Mouse (Mus musculus) right cerebral cortex, postnatal 10 days (tissue): Measurements from ENCODE around the gene Pde4d.

Experiments used
- DNase-seq, 2 experiments: peaks; one replicate each; pipeline ENCODE4 v3.0.0; 2021; ENCODE audit warnings: low spot score in 2 of 2

Gene Pde4d

GRCm38 (mm10) chr13:109914846-109915245 lies 1465.1 kb downstream of the Pde4d start:
- no peak for DNase-seq

- no peak for DNase-seq
Observed at GRCm38 (mm10) chr13:109915501-109915900, 1465.8 kb downstream of the Pde4d start.

GRCm38 (mm10) chr13:109915964-109916363 lies 1466.2 kb downstream of the Pde4d start:
- no peak for DNase-seq

GRCm38 (mm10) chr13:109917551-109917950 lies 1467.8 kb downstream of the Pde4d start:
- DNase-seq: no peak

- no peak for DNase-seq
Observed at GRCm38 (mm10) chr13:109918631-109919030, 1468.9 kb downstream of the Pde4d start.

- no peak for DNase-seq
Observed at GRCm38 (mm10) chr13:109920256-109920655, 1470.5 kb downstream of the Pde4d start.

- DNase-seq: no peak
Observed at GRCm38 (mm10) chr13:109921336-109922038, 1471.7 kb downstream of the Pde4d start.

GRCm38 (mm10) chr13:109922228-109922627 lies 1472.5 kb downstream of the Pde4d start:
- DNase-seq: peak; percentile 68 to 73

GRCm38 (mm10) chr13:109922782-109923181 lies 1473.0 kb downstream of the Pde4d start:
- DNase-seq: no peak

- no peak for DNase-seq
Observed at GRCm38 (mm10) chr13:109924771-109925170, 1475.0 kb downstream of the Pde4d start.

- DNase-seq: peak; percentile 94 to 98
Observed at GRCm38 (mm10) chr13:109926277-109926920, 1476.7 kb downstream of the Pde4d start.

- DNase-seq: peak; percentile 71 to 81
Observed at GRCm38 (mm10) chr13:109927782-109928181, 1478.0 kb downstream of the Pde4d start.

GRCm38 (mm10) chr13:109932688-109933087 lies 1482.9 kb downstream of the Pde4d start:
- peak; percentile 72 to 83 for DNase-seq

- no peak for DNase-seq
Observed at GRCm38 (mm10) chr13:109933554-109933953, 1483.8 kb downstream of the Pde4d start.

- no peak for DNase-seq
Observed at GRCm38 (mm10) chr13:109936866-109937265, 1487.1 kb downstream of the Pde4d start.

- no peak for DNase-seq
Observed at GRCm38 (mm10) chr13:109944822-109945551, 1495.2 kb downstream of the Pde4d start.

GRCm38 (mm10) chr13:109951466-109951865 lies 1501.7 kb downstream of the Pde4d start:
- DNase-seq: no peak

- DNase-seq: no peak
Observed at GRCm38 (mm10) chr13:109954189-109954588, 1504.4 kb downstream of the Pde4d start.

GRCm38 (mm10) chr13:109957953-109958352 lies 1508.2 kb downstream of the Pde4d start:
- no peak for DNase-seq

GRCm38 (mm10) chr13:109982821-109983443 lies 1533.2 kb downstream of the Pde4d start:
- peak in 1 of 2 experiments; percentile 39 for DNase-seq

GRCm38 (mm10) chr13:109985411-109985810 lies 1535.7 kb downstream of the Pde4d start:
- DNase-seq: no peak

- DNase-seq: no peak
Observed at GRCm38 (mm10) chr13:109985892-109986291, 1536.1 kb downstream of the Pde4d start.
